Mouse (Mus musculus): Measurements from ENCODE around the gene Ank3. TPM values are rescaled to one million over a fixed set of nuclear protein-coding genes. Genes with fewer than 3 reads are reported as not detected.

Gene Ank3
- polyA plus RNA-seq, 1 experiment: 9.3 TPM

DNA sequence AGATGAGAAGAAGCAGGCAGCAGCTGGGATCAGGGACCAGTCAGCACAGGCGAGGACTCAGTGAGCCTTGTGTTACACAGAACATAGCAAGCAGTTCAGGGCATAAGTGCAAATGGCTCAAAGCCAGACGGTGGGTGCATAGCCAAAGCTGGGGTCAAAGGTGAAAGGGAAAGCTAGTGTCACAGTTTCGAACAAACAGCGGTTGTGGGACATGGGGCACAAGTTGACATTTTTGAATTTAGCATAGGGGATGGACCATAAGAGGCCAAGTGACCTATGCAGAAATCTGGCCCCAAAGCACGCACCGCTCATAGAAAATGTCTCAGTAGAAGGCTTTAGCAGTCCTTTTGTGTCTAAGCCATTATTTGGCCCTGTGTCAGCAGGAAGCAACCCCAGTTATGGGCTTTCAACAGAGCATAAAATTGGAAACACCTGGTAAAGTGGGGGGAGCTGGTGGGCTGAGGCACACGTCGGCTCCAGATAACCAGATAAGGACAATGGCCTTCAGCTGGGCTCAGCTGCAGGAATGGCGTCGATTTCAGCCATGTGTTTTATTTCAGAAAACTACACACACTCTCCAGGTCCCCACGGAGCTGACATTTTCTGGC lies 185.4 kb downstream of the Ank3 start:
- Histone ChIP-seq H3K27me3 (ENCODE audit: control insufficient read depth, insufficient read depth, low read length) (no peaks in the 10 kb centered on the region), H3K27ac (ENCODE audit: insufficient read depth, low read depth, low read length) (no peak overlapping the region), H3K4me1 (ENCODE audit: control insufficient read depth, insufficient read depth, insufficient read length, low read length) (peaks cover 3% of the 10 kb centered on the region; the same call in 1 of the 2 replicates), H3K36me3 (ENCODE audit: control insufficient read depth, insufficient read depth, low read length) (no peaks in the 10 kb centered on the region), H3K4me3 (ENCODE audit: low read depth, low read length) (no peak overlapping the region)
- WGBS: 24% methylated on average over 11 of the region's 11 CpGs
- no peak for TF ChIP-seq CTCF (IDR thresholded peaks at IDR 0.05; ENCODE audit: extremely low read depth, insufficient read length, insufficient replicate concordance, low read depth, low read length)
- TF ChIP-seq POLR2A (IDR thresholded peaks at IDR 0.05; ENCODE audit: low read depth, low read length): no peak

GRCm38 (mm10) chr10:69584566-69584965 lies 186.0 kb downstream of the Ank3 start:
- Histone ChIP-seq H3K27me3 (ENCODE audit: control insufficient read depth, insufficient read depth, low read length) (no peaks in the 10 kb centered on the region), H3K36me3 (ENCODE audit: control insufficient read depth, insufficient read depth, low read length) (no peaks in the 10 kb centered on the region), H3K4me3 (ENCODE audit: low read depth, low read length) (no peak overlapping the region), H3K4me1 (ENCODE audit: control insufficient read depth, insufficient read depth, insufficient read length, low read length) (peaks cover 3% of the 10 kb centered on the region; the same call in 1 of the 2 replicates), H3K27ac (ENCODE audit: insufficient read depth, low read depth, low read length) (no peak overlapping the region)
- no peak for TF ChIP-seq CTCF (IDR thresholded peaks at IDR 0.05; ENCODE audit: extremely low read depth, insufficient read length, insufficient replicate concordance, low read depth, low read length)
- 81% methylated on average over 5 of the region's 5 CpGs for WGBS

- TF ChIP-seq POLR2A (IDR thresholded peaks at IDR 0.05; ENCODE audit: low read depth, low read length) (no peak), CTCF (IDR thresholded peaks at IDR 0.05; ENCODE audit: extremely low read depth, insufficient read length, insufficient replicate concordance, low read depth, low read length) (no peak)
- Histone ChIP-seq H3K4me1 (ENCODE audit: control insufficient read depth, insufficient read depth, insufficient read length, low read length) (peaks cover 3% of the 10 kb centered on the region; the same call in 1 of the 2 replicates), H3K36me3 (ENCODE audit: control insufficient read depth, insufficient read depth, low read length) (no peaks in the 10 kb centered on the region), H3K27me3 (ENCODE audit: control insufficient read depth, insufficient read depth, low read length) (no peaks in the 10 kb centered on the region), H3K27ac (ENCODE audit: insufficient read depth, low read depth, low read length) (no peak overlapping the region), H3K4me3 (ENCODE audit: low read depth, low read length) (no peak overlapping the region)
- 92% methylated on average over 3 of the region's 3 CpGs for WGBS
These were observed 186.7 kb downstream of the Ank3 start for GRCm38 (mm10) chr10:69585271-69585670.

GRCm38 (mm10) chr10:69594186-69595131 lies 195.9 kb downstream of the Ank3 start:
- H3K4me3 ChIP-seq (ENCODE audit: low read depth, low read length): no peak overlapping the region
- H3K27me3 ChIP-seq (ENCODE audit: control insufficient read depth, insufficient read depth, low read length): no peaks in the 10 kb centered on the region
- 38% methylated on average over 15 of the region's 15 CpGs for WGBS
- no peaks in the 10 kb centered on the region for H3K36me3 ChIP-seq (ENCODE audit: control insufficient read depth, insufficient read depth, low read length)
- H3K4me1 ChIP-seq (ENCODE audit: control insufficient read depth, insufficient read depth, insufficient read length, low read length): no peaks in the 10 kb centered on the region
- no peak overlapping the region for H3K27ac ChIP-seq (ENCODE audit: insufficient read depth, low read depth, low read length)
- TF ChIP-seq CTCF (IDR thresholded peaks at IDR 0.05; ENCODE audit: extremely low read depth, insufficient read length, insufficient replicate concordance, low read depth, low read length) (no peak), POLR2A (IDR thresholded peaks at IDR 0.05; ENCODE audit: low read depth, low read length) (no peak)

DNA sequence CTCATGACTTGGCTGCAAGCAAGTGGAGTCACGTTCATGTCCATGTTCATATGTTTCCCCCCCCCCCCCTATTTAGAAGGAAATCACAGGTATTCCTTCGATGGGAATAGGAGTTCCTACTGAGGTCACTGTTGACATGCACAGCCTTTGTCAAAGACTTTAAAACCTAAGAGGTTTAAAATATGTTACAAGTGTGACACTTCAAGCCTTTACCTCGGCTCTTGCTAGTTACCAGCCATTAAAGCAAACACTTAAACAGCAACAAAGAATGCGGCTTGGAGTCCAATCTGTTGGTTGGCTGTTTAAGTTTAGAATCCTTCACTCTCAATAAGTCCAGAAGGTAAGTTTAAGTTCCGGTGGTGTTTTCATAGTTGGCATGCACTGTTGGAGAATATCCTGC lies 196.9 kb downstream of the Ank3 start:
- Histone ChIP-seq H3K4me1 (ENCODE audit: control insufficient read depth, insufficient read depth, insufficient read length, low read length) (no peaks in the 10 kb centered on the region), H3K4me3 (ENCODE audit: low read depth, low read length) (no peak overlapping the region), H3K36me3 (ENCODE audit: control insufficient read depth, insufficient read depth, low read length) (no peaks in the 10 kb centered on the region), H3K27me3 (ENCODE audit: control insufficient read depth, insufficient read depth, low read length) (no peaks in the 10 kb centered on the region), H3K27ac (ENCODE audit: insufficient read depth, low read depth, low read length) (no peak overlapping the region)
- TF ChIP-seq POLR2A (IDR thresholded peaks at IDR 0.05; ENCODE audit: low read depth, low read length) (no peak), CTCF (IDR thresholded peaks at IDR 0.05; ENCODE audit: extremely low read depth, insufficient read length, insufficient replicate concordance, low read depth, low read length) (no peak)
- 87% methylated on average over 5 of the region's 5 CpGs for WGBS

DNA sequence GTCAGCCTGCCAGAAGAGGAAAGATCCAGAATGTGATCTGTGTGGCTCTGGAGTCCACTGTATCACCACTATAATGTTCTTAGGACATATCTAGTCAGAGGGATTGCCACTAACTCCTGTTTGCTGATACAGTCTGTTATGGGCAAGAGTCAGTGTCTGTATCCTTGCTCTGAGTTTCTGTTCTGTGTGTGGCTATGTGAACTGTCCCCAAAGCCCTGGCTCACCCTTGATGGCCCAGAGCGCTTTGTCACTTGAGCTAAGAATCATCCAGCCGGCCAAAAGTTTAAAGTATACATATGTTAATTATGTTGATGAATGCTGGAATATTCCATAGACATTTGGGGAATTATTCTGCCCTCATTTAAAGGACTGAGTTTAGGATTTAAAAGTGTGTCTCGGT lies 202.9 kb downstream of the Ank3 start:
- no peak overlapping the region for H3K27ac ChIP-seq (ENCODE audit: insufficient read depth, low read depth, low read length)
- no peaks in the 10 kb centered on the region for H3K4me1 ChIP-seq (ENCODE audit: control insufficient read depth, insufficient read depth, insufficient read length, low read length)
- WGBS: 89% methylated on average over 3 of the region's 3 CpGs
- no peaks in the 10 kb centered on the region for H3K36me3 ChIP-seq (ENCODE audit: control insufficient read depth, insufficient read depth, low read length)
- TF ChIP-seq CTCF (IDR thresholded peaks at IDR 0.05; ENCODE audit: extremely low read depth, insufficient read length, insufficient replicate concordance, low read depth, low read length) (no peak), POLR2A (IDR thresholded peaks at IDR 0.05; ENCODE audit: low read depth, low read length) (no peak)
- H3K4me3 ChIP-seq (ENCODE audit: low read depth, low read length): no peak overlapping the region
- no peaks in the 10 kb centered on the region; the same call in 1 of the 2 replicates for H3K27me3 ChIP-seq (ENCODE audit: control insufficient read depth, insufficient read depth, low read length)

DNA sequence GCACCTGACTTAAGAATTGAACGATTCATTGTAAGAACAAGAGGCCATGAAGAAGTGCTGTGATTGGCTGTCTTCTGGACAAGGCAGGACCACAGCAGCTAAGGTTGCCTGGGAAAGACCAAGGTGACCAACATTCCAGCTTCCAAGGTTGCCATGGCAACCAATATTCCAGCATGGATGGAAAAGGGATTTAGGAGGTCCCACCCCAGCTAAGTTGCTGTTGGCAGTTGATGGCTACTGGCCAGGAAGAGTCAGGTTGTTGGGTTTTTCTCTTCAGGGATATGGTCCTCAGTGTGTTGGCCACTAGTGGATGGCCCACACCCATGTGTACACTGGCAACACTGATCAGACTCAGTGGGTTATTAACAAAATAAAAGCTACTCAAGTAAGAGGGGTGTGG lies 204.1 kb downstream of the Ank3 start:
- WGBS: 78% methylated on average over 1 of the region's 1 CpGs
- no peaks in the 10 kb centered on the region for H3K36me3 ChIP-seq (ENCODE audit: control insufficient read depth, insufficient read depth, low read length)

More for the DNA sequence above, 204.1 kb downstream of the Ank3 start:
- no peak for TF ChIP-seq CTCF (IDR thresholded peaks at IDR 0.05; ENCODE audit: extremely low read depth, insufficient read length, insufficient replicate concordance, low read depth, low read length)
- TF ChIP-seq POLR2A (IDR thresholded peaks at IDR 0.05; ENCODE audit: low read depth, low read length): no peak
- H3K4me1 ChIP-seq (ENCODE audit: control insufficient read depth, insufficient read depth, insufficient read length, low read length): no peaks in the 10 kb centered on the region
- no peaks in the 10 kb centered on the region; the same call in 1 of the 2 replicates for H3K27me3 ChIP-seq (ENCODE audit: control insufficient read depth, insufficient read depth, low read length)
- no peak overlapping the region for H3K4me3 ChIP-seq (ENCODE audit: low read depth, low read length)
- H3K27ac ChIP-seq (ENCODE audit: insufficient read depth, low read depth, low read length): no peak overlapping the region
